Mouse (Mus musculus) embryonic fibroblast, embryonic 13.5 days (primary cell): Measurements from ENCODE around the gene Neil3.

Experiments
- CTCF ChIP-seq: IDR thresholded peaks from 2 replicates; pipeline ENCODE4 v1.5.1; 2011; ENCODE audit warnings: mild to moderate bottlenecking, control low read depth, low read length, moderate library complexity, borderline replicate concordance; ENCODE audit not compliant: insufficient read depth
- POLR2A ChIP-seq: IDR thresholded peaks from 2 replicates; pipeline ENCODE4 v1.6.1; 2011; ENCODE audit warnings: low read depth, mild to moderate bottlenecking, control low read depth, low read length, moderate library complexity

- TF ChIP-seq CTCF (no peak), POLR2A (no peak; the same call in 1 of the 2 replicates)
Measured at GRCm38 (mm10) chr8:53638495-53639171, at the start of gene Neil3.
